Mouse (Mus musculus): ENCODE data around the gene Fuca1.

GRCm38 (mm10) chr4:135911531-135911930 is 9.0 kb upstream of the Fuca1 start:
- TF ChIP-seq CTCF (IDR thresholded peaks at IDR 0.05; ENCODE audit: low read depth) (no peak), EP300 (IDR thresholded peaks at IDR 0.05; ENCODE audit: low read depth) (peak; percentile 48; the same call in 1 of the 2 replicates)
